Mouse (Mus musculus): Measurements from ENCODE around the gene Abi2.

DNA sequence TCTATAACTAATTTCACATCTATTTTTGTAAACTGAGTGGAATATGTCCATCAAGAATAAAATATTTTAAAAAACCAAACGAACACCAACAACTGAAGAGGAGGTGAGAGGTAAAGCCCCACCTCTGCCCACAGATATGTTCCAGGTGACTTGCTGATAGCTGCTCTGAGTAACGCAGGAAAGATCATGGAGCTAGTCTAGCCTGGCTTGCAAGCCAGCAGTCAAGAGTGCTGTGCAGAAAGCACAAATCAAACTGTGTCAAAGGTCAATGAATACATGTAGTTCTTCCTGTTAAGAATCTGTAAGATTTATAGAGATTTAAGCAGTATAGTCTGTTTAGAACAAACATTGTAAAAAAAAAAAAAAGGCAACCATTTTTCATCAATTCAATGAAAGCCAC is 101.2 kb downstream of the Abi2 start:
- TF ChIP-seq CTCF (conservative IDR thresholded peaks at IDR 0.05; ENCODE audit: low read length) (no peak), NANOG (IDR thresholded peaks at IDR 0.05; ENCODE audit: borderline replicate concordance, low read length) (no peak), POU5F1 (IDR thresholded peaks at IDR 0.05; ENCODE audit: borderline replicate concordance, low read length) (no peak)

Measured in E14TG2a.4 (cell line).